In genomic region chr7:125554456-125555114, GRCm38 (mm10) we compare ENCODE assay signal across 12 mouse cellular contexts. TPM values are rescaled to one million over a fixed set of nuclear protein-coding genes. Genes with fewer than 3 reads are reported as not detected.
A peak's percentile ranks its signal among the peaks of the same experiment; 100 is the strongest.
DNase-seq lines count a peak whose midpoint lies in the region; ATAC-seq and TF ChIP-seq lines count a peak whose summit lies in the region.
"Had no signal": no experiment of that assay in that cellular context is flagged by ENCODE, and none has a peak within 500 bp of the region (broad histone marks: within the 10 kb centered on the region; RNA-seq: fewer than 3 reads in every experiment).

No protein-coding gene starts in this region.

- WGBS in liver, embryonic 11.5 days, result 55% methylated on average over 9 of the region's 9 CpGs
- 72% methylated on average over 9 of the region's 9 CpGs for WGBS in small intestine, adult 2 months

- peaks cover 4% of the 10 kb centered on the region for H3K27me3 ChIP-seq in liver, embryonic 11.5 days (replicated peaks; ENCODE audit: control insufficient read depth, insufficient read depth, low read length)
- no peaks in the 10 kb centered on the region for H3K27me3 ChIP-seq in small intestine, adult 2 months (ENCODE audit: control insufficient read depth, insufficient read depth, low read length)

- H3K4me3 ChIP-seq in liver, embryonic 11.5 days (ENCODE audit: low read depth, low read length), result no peak overlapping the region
- H3K4me3 ChIP-seq in brown adipose tissue, adult 24 weeks (ENCODE audit: insufficient read depth, low read depth, low read length), result peak overlapping the region; percentile 73
- H3K4me3 ChIP-seq in small intestine, adult 2 months (ENCODE audit: low read depth, low read length), result peak overlapping the region; percentile 86
- H3K4me3 ChIP-seq: neural tube, embryonic 12.5 days had no signal

- no peak for TF ChIP-seq POLR2A in small intestine, adult 2 months (IDR thresholded peaks at IDR 0.05; ENCODE audit: low read depth, low read length)

- no peak for ATAC-seq in liver, embryonic 11.5 days (replicated peaks; ENCODE audit: low FRiP score)
- ATAC-seq: forebrain, postnatal 0 days had no signal

- no peak overlapping the region for H3K9ac ChIP-seq in liver, embryonic 11.5 days (ENCODE audit: low read depth, low read length)
- H3K9ac ChIP-seq: forebrain, postnatal 0 days; neural tube, embryonic 12.5 days had no signal

- TF ChIP-seq CTCF in small intestine, adult 2 months (IDR thresholded peaks at IDR 0.05; ENCODE audit: extremely low read depth, insufficient read length, insufficient replicate concordance, low read depth, low read length), result no peak

- DNase-seq in adrenal gland, adult 2 months, result peak; percentile 57
- no peak for DNase-seq in adrenal gland, postnatal 14 days
- DNase-seq in liver, embryonic 11.5 days (ENCODE audit: low spot score), result no peak
- no peak for DNase-seq in liver
- DNase-seq in cerebellum, postnatal 10 days, result no peak
- no peak for DNase-seq in cerebellum, adult 11 months
- DNase-seq: cerebellum, adult 9-10 months; forebrain, postnatal 0 days had no signal

- peaks cover 38% of the 10 kb centered on the region for H3K4me1 ChIP-seq in liver, embryonic 11.5 days (replicated peaks; ENCODE audit: control insufficient read depth, insufficient read depth, low read length)
- H3K4me1 ChIP-seq in brown adipose tissue, adult 24 weeks (ENCODE audit: control insufficient read depth, insufficient read depth, insufficient read length, low read length), result peaks cover 53% of the 10 kb centered on the region
- H3K4me1 ChIP-seq in small intestine, adult 2 months (ENCODE audit: control insufficient read depth, insufficient read depth, insufficient read length, low read length), result peaks cover 63% of the 10 kb centered on the region

- no peaks in the 10 kb centered on the region for H3K9me3 ChIP-seq in liver, embryonic 11.5 days (ENCODE audit: control insufficient read depth, low read length)
- H3K9me3 ChIP-seq: neural tube, embryonic 12.5 days had no signal

- peak overlapping the region; percentile 86 for H3K4me2 ChIP-seq in liver, embryonic 11.5 days
- H3K4me2 ChIP-seq: neural tube, embryonic 12.5 days had no signal

- H3K27ac ChIP-seq in liver, embryonic 11.5 days (ENCODE audit: low read depth, low read length), result no peak overlapping the region
- 0 out of 2 replicates have a peak overlapping the region, but pooled peaks have one; percentile 15 for H3K27ac ChIP-seq in brown adipose tissue, adult 24 weeks (replicated peaks; ENCODE audit: low read depth, low read length)
- peak overlapping the region; percentile 31 for H3K27ac ChIP-seq in small intestine, adult 2 months (ENCODE audit: insufficient read depth, low read depth, low read length)
- H3K27ac ChIP-seq: neural tube, embryonic 12.5 days had no signal

- H3K36me3 ChIP-seq in liver, embryonic 11.5 days (ENCODE audit: control insufficient read depth, insufficient read depth, low read length), result no peaks in the 10 kb centered on the region
- no peaks in the 10 kb centered on the region for H3K36me3 ChIP-seq in small intestine, adult 2 months (ENCODE audit: control insufficient read depth, insufficient read depth, low read length)
- H3K36me3 ChIP-seq: neural tube, embryonic 12.5 days had no signal

RNA-seq across cellular contexts. Expression of gene Il4ra, which starts 2.7 kb away (rescaled TPM):
- 100 to 1,000 TPM in 1 of 2 experiments, 10 to 100 TPM in 1; 49.6 to 142 TPM for total RNA-seq in adrenal gland, adult 2 months (2021)
- polyA plus RNA-seq in adrenal gland, adult 2 months (2012; rRNA removed), result 76.2 and 114 TPM in 2 replicates
- 51.5 and 62.0 TPM in 2 replicates for total RNA-seq in adrenal gland, postnatal 14 days (2021)
- polyA plus RNA-seq in liver, embryonic 11.5 days (2014; fragmentation: Nextera tagmentation; extraction: Ambion mirVana), result 4.4 and 5.3 TPM in 2 replicates
- polyA plus RNA-seq in brown adipose tissue, adult 24 weeks (2012; ENCODE audit: insufficient read depth, insufficient read length, missing spikeins), result 5.5 and 8.6 TPM in 2 replicates
- polyA plus RNA-seq in small intestine, adult 2 months (2012; rRNA removed), result 31.8 and 51.7 TPM in 2 replicates

RNA-seq across cellular contexts. Expression of gene Il21r, which starts 48.6 kb away (rescaled TPM):
- under 1 TPM; 0.52 to 0.76 TPM for total RNA-seq in adrenal gland, adult 2 months (2021)
- 1.9 and 2.4 TPM in 2 replicates for polyA plus RNA-seq in adrenal gland, adult 2 months (2012; rRNA removed)
- total RNA-seq in adrenal gland, postnatal 14 days (2021), result 0.63 and 8.8 TPM in 2 replicates
- 0.81 and 1.1 TPM in 2 replicates for polyA plus RNA-seq in liver, embryonic 11.5 days (2014; fragmentation: Nextera tagmentation; extraction: Ambion mirVana)
- polyA plus RNA-seq in brown adipose tissue, adult 24 weeks (2012; ENCODE audit: insufficient read depth, insufficient read length, missing spikeins), result 0.58 TPM in 1 of 2 replicates, not detected in the other
- 9.4 and 13.4 TPM in 2 replicates for polyA plus RNA-seq in small intestine, adult 2 months (2012; rRNA removed)
- polyA plus RNA-seq: heart, embryonic 14.5 days had no signal
